ENCODE assay signal across 1 mouse cellular context in genomic region chr4:109410681-109411376, GRCm38 (mm10).
TF ChIP-seq lines count a peak whose summit lies in the region.

No protein-coding gene starts in this region.

TF ChIP-seq in MEL, 35 proteins besides CTCF, POLR2A, EP300 and RAD21 (continued from another document):
- TF ChIP-seq MXI1 (IDR thresholded peaks at IDR 0.05; ENCODE audit: low read depth, low read length) (peak; percentile 70), MEF2A (IDR thresholded peaks at IDR 0.05; ENCODE audit: extremely low read depth, insufficient replicate concordance, low read depth, low read length, poor library complexity, severe bottlenecking) (no peak), SIN3A (IDR thresholded peaks at IDR 0.05; ENCODE audit: low read length) (peak; percentile 94), MAFK (IDR thresholded peaks at IDR 0.05; ENCODE audit: borderline replicate concordance, low read depth, low read length) (peak; percentile 60; the same call in 1 of the 2 replicates), CHD1 (IDR thresholded peaks at IDR 0.05; ENCODE audit: low read depth, low read length) (no peak), NRF1 (IDR thresholded peaks at IDR 0.05; ENCODE audit: insufficient read depth, low read depth, low read length, poor library complexity, severe bottlenecking) (no peak), ELF1 (IDR thresholded peaks at IDR 0.05; ENCODE audit: low read depth, low read length) (peak; percentile 14; the same call in 1 of the 2 replicates), GABPA (IDR thresholded peaks at IDR 0.05; ENCODE audit: low read depth, low read length) (no peak), TCF12 (IDR thresholded peaks at IDR 0.05; ENCODE audit: low read depth, low read length) (peak; percentile 98), MYC (IDR thresholded peaks at IDR 0.05; ENCODE audit: low read depth, low read length) (peak; percentile 77; the same call in 1 of the 2 replicates), ZMIZ1 (IDR thresholded peaks at IDR 0.05; ENCODE audit: low read depth, low read length) (no peak), USF2 (IDR thresholded peaks at IDR 0.05; ENCODE audit: borderline replicate concordance in 1 of 2, insufficient read depth in 1 of 2, low read depth in 1 of 2, low read length in 2 of 2) (no peak), UBTF (IDR thresholded peaks at IDR 0.05; ENCODE audit: borderline replicate concordance, insufficient read depth, low read depth, low read length) (peak; percentile 64; the same call in 1 of the 2 replicates), ZNF384 (IDR thresholded peaks at IDR 0.05; ENCODE audit: low read depth, low read length) (no peak), GATA1 (IDR thresholded peaks at IDR 0.05; ENCODE audit: low read depth, low read length) (peak; percentile 98), MAX (IDR thresholded peaks at IDR 0.05; ENCODE audit: low read length) (peak; percentile 64), USF1 (IDR thresholded peaks at IDR 0.05; ENCODE audit: low read depth, low read length) (peak; percentile 73), MAZ (IDR thresholded peaks at IDR 0.05; ENCODE audit: low read depth, low read length) (peak; percentile 76; the same call in 1 of the 2 replicates), BHLHE40 (IDR thresholded peaks at IDR 0.05; ENCODE audit: borderline replicate concordance, low read depth, low read length) (peak; percentile 76), KAT2A (conservative IDR thresholded peaks at IDR 0.05; ENCODE audit: low read depth, low read length) (no peak)
